Comparison of ENCODE assay signal across 31 mouse cellular contexts in genomic region chr2:178257986-178258555, GRCm38 (mm10).
DNase-seq lines count a peak whose midpoint lies in the region; ATAC-seq and TF ChIP-seq lines count a peak whose summit lies in the region.
"Had no signal": no experiment of that assay in that cellular context is flagged by ENCODE, and none has a peak within 500 bp of the region (broad histone marks: within the 10 kb centered on the region; RNA-seq: fewer than 3 reads in every experiment).

No protein-coding gene starts in this region.

- DNase-seq in midbrain, embryonic 10.5 days (ENCODE audit: low spot score), result peak; percentile 25
- peak; percentile 58 for DNase-seq in embryo, embryonic 10 days (ENCODE audit: low spot score)
- DNase-seq in embryonic facial prominence, embryonic 10.5 days (ENCODE audit: low spot score), result peak; percentile 78
- DNase-seq in left cerebral cortex, postnatal 4 days, result no peak
- DNase-seq: adrenal gland, adult 2 months; cerebellum, adult 8-10 months; cerebellum, postnatal 25 days; gastrocnemius, postnatal 25 days; heart, adult 11 months; kidney, adult 11 months; kidney, postnatal 36 days; liver; lung, adult 2 months; lung, postnatal 10 days; right cerebral cortex, adult 18-20 months; spleen, adult 18-20 months; thymus, postnatal 14 days had no signal

- no peak for TF ChIP-seq POLR2A in olfactory bulb, adult 2 months (IDR thresholded peaks at IDR 0.05; ENCODE audit: insufficient read depth, low read depth, low read length)

- intact Hi-C loops in left cerebral cortex, postnatal 4 days (cut with DNase I), result no loop called here

- no peak overlapping the region for H3K4me3 ChIP-seq in midbrain, embryonic 10.5 days
- no peak overlapping the region for H3K4me3 ChIP-seq in midbrain, embryonic 16.5 days (ENCODE audit: low read depth, low read length)
- H3K4me3 ChIP-seq in embryonic facial prominence, embryonic 10.5 days, result no peak overlapping the region
- no peak overlapping the region for H3K4me3 ChIP-seq in olfactory bulb, adult 2 months (ENCODE audit: insufficient read depth, low read depth, low read length)
- H3K4me3 ChIP-seq in intestine, embryonic 16.5 days (ENCODE audit: low read length), result no peak overlapping the region
- H3K4me3 ChIP-seq: embryonic facial prominence, embryonic 12.5 days; forebrain, embryonic 10.5 days; heart, embryonic 10.5 days; heart, embryonic 15.5 days; hindbrain, embryonic 13.5 days; kidney, embryonic 15.5 days; layer of hippocampus, adult 2 months; midbrain, embryonic 12.5 days had no signal

- no peaks in the 10 kb centered on the region for H3K36me3 ChIP-seq in midbrain, embryonic 10.5 days
- H3K36me3 ChIP-seq in midbrain, embryonic 16.5 days (ENCODE audit: control insufficient read depth, insufficient read depth, low read length), result peaks cover 6% of the 10 kb centered on the region; the same call in 1 of the 2 replicates
- H3K36me3 ChIP-seq in embryonic facial prominence, embryonic 10.5 days (replicated peaks), result no peaks in the 10 kb centered on the region
- no peaks in the 10 kb centered on the region for H3K36me3 ChIP-seq in intestine, embryonic 16.5 days (ENCODE audit: control insufficient read depth, insufficient read depth, low read length)
- H3K36me3 ChIP-seq: embryonic facial prominence, embryonic 12.5 days; forebrain, embryonic 10.5 days; heart, embryonic 10.5 days; heart, embryonic 15.5 days; kidney, embryonic 15.5 days; midbrain, embryonic 12.5 days had no signal

- ATAC-seq in midbrain, embryonic 16.5 days, result no peak
- ATAC-seq in intestine, embryonic 16.5 days, result no peak
- ATAC-seq: activated CD4-positive, CD25-positive, alpha-beta regulatory T cell, adult 4 months had no signal

- TF ChIP-seq CTCF in olfactory bulb, adult 2 months (IDR thresholded peaks at IDR 0.05; ENCODE audit: insufficient read depth, low read depth, low read length), result no peak

- peaks cover 23% of the 10 kb centered on the region for H3K4me1 ChIP-seq in midbrain, embryonic 10.5 days
- H3K4me1 ChIP-seq in midbrain, embryonic 16.5 days (ENCODE audit: control insufficient read depth, insufficient read depth, low read length), result peaks cover 8% of the 10 kb centered on the region; the same call in 1 of the 2 replicates
- H3K4me1 ChIP-seq in embryonic facial prominence, embryonic 10.5 days, result peaks cover 41% of the 10 kb centered on the region
- H3K4me1 ChIP-seq in olfactory bulb, adult 2 months (ENCODE audit: control insufficient read depth, insufficient read depth, low read length), result peaks cover 39% of the 10 kb centered on the region
- no peaks in the 10 kb centered on the region for H3K4me1 ChIP-seq in intestine, embryonic 16.5 days (ENCODE audit: control insufficient read depth, insufficient read depth, low read length)

- H3K27ac ChIP-seq in midbrain, embryonic 10.5 days (replicated peaks), result no peak overlapping the region
- H3K27ac ChIP-seq in midbrain, embryonic 16.5 days (ENCODE audit: low read length), result no peak overlapping the region
- H3K27ac ChIP-seq in embryonic facial prominence, embryonic 10.5 days (replicated peaks), result peak overlapping the region; percentile 81
- peak overlapping the region; percentile 13; the same call in 1 of the 2 replicates for H3K27ac ChIP-seq in olfactory bulb, adult 2 months (ENCODE audit: insufficient read depth, low read depth, low read length)
- no peak overlapping the region for H3K27ac ChIP-seq in intestine, embryonic 16.5 days (ENCODE audit: low read length)
- H3K27ac ChIP-seq: embryonic facial prominence, embryonic 12.5 days; heart, embryonic 15.5 days; kidney, embryonic 15.5 days; liver, embryonic 14.5 days; macrophage; midbrain, embryonic 12.5 days had no signal

- no peak overlapping the region for H3K9ac ChIP-seq in midbrain, embryonic 16.5 days (ENCODE audit: low read depth, low read length)
- H3K9ac ChIP-seq in intestine, embryonic 16.5 days (ENCODE audit: low read depth, low read length), result no peak overlapping the region
- H3K9ac ChIP-seq: embryonic facial prominence, embryonic 12.5 days; heart, embryonic 15.5 days; hindbrain, embryonic 13.5 days; kidney, embryonic 15.5 days; liver, embryonic 14.5 days; midbrain, embryonic 12.5 days had no signal

- H3K27me3 ChIP-seq in midbrain, embryonic 10.5 days (ENCODE audit: low read depth, poor library complexity, severe bottlenecking), result peaks cover 43% of the 10 kb centered on the region
- no peaks in the 10 kb centered on the region for H3K27me3 ChIP-seq in midbrain, embryonic 16.5 days (ENCODE audit: control insufficient read depth, insufficient read depth, low read depth, low read length)
- H3K27me3 ChIP-seq in embryonic facial prominence, embryonic 10.5 days (replicated peaks; ENCODE audit: low read depth, poor library complexity, severe bottlenecking), result peaks cover 54% of the 10 kb centered on the region
- H3K27me3 ChIP-seq in intestine, embryonic 16.5 days (replicated peaks; ENCODE audit: control insufficient read depth, insufficient read depth, low read length), result no peaks in the 10 kb centered on the region
- H3K27me3 ChIP-seq: heart, embryonic 15.5 days; kidney, embryonic 15.5 days had no signal

- no peak overlapping the region for H3K4me2 ChIP-seq in midbrain, embryonic 16.5 days (ENCODE audit: low read length)
- H3K4me2 ChIP-seq in intestine, embryonic 16.5 days (ENCODE audit: low read depth, low read length), result no peak overlapping the region
- H3K4me2 ChIP-seq: embryonic facial prominence, embryonic 12.5 days; heart, embryonic 15.5 days; hindbrain, embryonic 13.5 days; kidney, embryonic 15.5 days; midbrain, embryonic 12.5 days had no signal

- WGBS in midbrain, embryonic 10.5 days, result 0% methylated on average over 1 of the region's 2 CpGs
- WGBS in midbrain, embryonic 16.5 days, result 0% methylated on average over 2 of the region's 2 CpGs
- WGBS in embryonic facial prominence, embryonic 10.5 days, result 4% methylated on average over 2 of the region's 2 CpGs
- WGBS in olfactory bulb, adult 2 months, result 31% methylated on average over 1 of the region's 2 CpGs
- WGBS in intestine, embryonic 16.5 days, result 21% methylated on average over 2 of the region's 2 CpGs

- H3K9me3 ChIP-seq in midbrain, embryonic 10.5 days (replicated peaks), result no peaks in the 10 kb centered on the region
- H3K9me3 ChIP-seq in midbrain, embryonic 16.5 days (replicated peaks; ENCODE audit: control insufficient read depth, low read length, poor library complexity, severe bottlenecking), result no peaks in the 10 kb centered on the region
- no peaks in the 10 kb centered on the region for H3K9me3 ChIP-seq in embryonic facial prominence, embryonic 10.5 days
- H3K9me3 ChIP-seq in intestine, embryonic 16.5 days (ENCODE audit: control insufficient read depth, low read length), result no peaks in the 10 kb centered on the region
- H3K9me3 ChIP-seq: embryonic facial prominence, embryonic 12.5 days; forebrain, embryonic 10.5 days; heart, embryonic 10.5 days; heart, embryonic 15.5 days; hindbrain, embryonic 13.5 days; kidney, embryonic 15.5 days; midbrain, embryonic 12.5 days had no signal

Comparison
In these comparisons a context has a peak if more than half of its experiments do, and no peak if none do; other contexts are left out.
1. H3K27ac ChIP-seq: peak in embryonic facial prominence, embryonic 10.5 days (single experiment) and olfactory bulb, adult 2 months (single experiment); none in midbrain, embryonic 10.5 days (single experiment), midbrain, embryonic 16.5 days (single experiment) and intestine, embryonic 16.5 days (single experiment).